Comparison of ENCODE assay signal across 8 mouse cellular contexts in the genomic region with DNA sequence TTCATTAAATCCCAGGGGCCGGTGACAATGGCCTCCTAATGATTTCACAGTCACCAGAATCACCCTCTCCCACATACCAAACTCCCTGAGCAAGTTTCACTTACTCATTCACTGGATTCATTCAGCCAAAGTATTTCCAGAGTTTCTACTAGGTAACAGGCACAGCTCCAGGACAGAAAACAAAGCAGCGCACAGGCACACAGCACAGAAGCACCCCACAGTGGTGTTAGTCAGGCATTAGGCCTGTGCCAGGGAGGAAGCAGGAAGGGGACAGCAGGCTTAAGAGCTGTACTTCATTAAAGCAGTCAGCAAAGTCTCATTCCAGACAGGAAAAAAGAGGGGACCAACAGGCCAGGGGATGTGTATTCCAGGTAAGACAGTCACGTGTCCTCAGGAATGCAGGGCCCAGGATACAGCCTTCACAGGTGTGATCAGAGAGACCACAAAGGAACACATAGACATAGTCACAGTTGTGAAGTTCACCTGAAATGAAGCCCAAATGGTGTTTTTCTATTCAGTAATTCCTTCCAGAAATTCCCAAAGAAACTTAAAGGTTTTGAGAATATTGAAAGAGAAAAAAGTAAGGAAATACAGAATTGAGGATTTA.
A peak's percentile ranks its signal among the peaks of the same experiment; 100 is the strongest.
DNase-seq lines count a peak whose midpoint lies in the region; ATAC-seq and TF ChIP-seq lines count a peak whose summit lies in the region.

No protein-coding gene starts in this region.

- 0 out of 2 replicates have a peak overlapping the region, but pooled peaks have one; percentile 46 for H3K27ac ChIP-seq in neural tube, embryonic 13.5 days (replicated peaks)
- 0 out of 2 replicates have a peak overlapping the region, but pooled peaks have one; percentile 25 for H3K27ac ChIP-seq in embryonic facial prominence, embryonic 11.5 days (replicated peaks; ENCODE audit: low read depth, low read length)
- peak overlapping the region; percentile 63 for H3K27ac ChIP-seq in heart, embryonic 12.5 days (ENCODE audit: poor library complexity, severe bottlenecking)

- H3K4me1 ChIP-seq in neural tube, embryonic 13.5 days (replicated peaks): peaks cover 33% of the 10 kb centered on the region
- no peaks in the 10 kb centered on the region; the same call in 1 of the 2 replicates for H3K4me1 ChIP-seq in embryonic facial prominence, embryonic 11.5 days (ENCODE audit: control insufficient read depth, insufficient read depth, low read length)
- H3K4me1 ChIP-seq in heart, embryonic 12.5 days (replicated peaks): peaks cover 55% of the 10 kb centered on the region
- H3K4me1 ChIP-seq in lung, adult 2 months (ENCODE audit: control insufficient read depth, insufficient read depth, low read length): peaks cover 27% of the 10 kb centered on the region

- H3K36me3 ChIP-seq in neural tube, embryonic 13.5 days: no peaks in the 10 kb centered on the region
- no peaks in the 10 kb centered on the region for H3K36me3 ChIP-seq in embryonic facial prominence, embryonic 11.5 days (replicated peaks; ENCODE audit: control insufficient read depth, insufficient read depth, low read depth, low read length)
- no peaks in the 10 kb centered on the region for H3K36me3 ChIP-seq in heart, embryonic 12.5 days

- H3K9ac ChIP-seq in neural tube, embryonic 13.5 days: peak overlapping the region; percentile 34; the same call in 1 of the 2 replicates
- no peak overlapping the region for H3K9ac ChIP-seq in embryonic facial prominence, embryonic 11.5 days (replicated peaks; ENCODE audit: low read length)
- H3K9ac ChIP-seq in heart, embryonic 12.5 days: no peak overlapping the region

- H3K4me2 ChIP-seq in neural tube, embryonic 13.5 days: no peak overlapping the region
- no peak overlapping the region for H3K4me2 ChIP-seq in embryonic facial prominence, embryonic 11.5 days (ENCODE audit: low read depth, low read length)
- H3K4me2 ChIP-seq in heart, embryonic 12.5 days: no peak overlapping the region

- WGBS in neural tube, embryonic 13.5 days: 39% methylated on average over 3 of the region's 3 CpGs
- 15% methylated on average over 3 of the region's 3 CpGs for WGBS in embryonic facial prominence, embryonic 11.5 days
- 38% methylated on average over 3 of the region's 3 CpGs for WGBS in heart, embryonic 12.5 days
- WGBS in lung, adult 2 months: 42% methylated on average over 3 of the region's 3 CpGs

- peak; percentile 74 for ATAC-seq in neural tube, embryonic 13.5 days (ENCODE audit: low read depth)
- ATAC-seq in embryonic facial prominence, embryonic 11.5 days (replicated peaks; ENCODE audit: insufficient number of reproducible peaks, low FRiP score, low TSS enrichment, low read depth): no peak
- ATAC-seq in heart, embryonic 12.5 days (ENCODE audit: insufficient number of reproducible peaks, low FRiP score): peak; percentile 70; the same call in 1 of the 2 replicates
- ATAC-seq in activated CD4-positive, CD25-positive, alpha-beta regulatory T cell, adult 4 months: no peak

- H3K9me3 ChIP-seq in neural tube, embryonic 13.5 days: no peaks in the 10 kb centered on the region
- H3K9me3 ChIP-seq in embryonic facial prominence, embryonic 11.5 days (replicated peaks; ENCODE audit: control insufficient read depth, low read length): no peaks in the 10 kb centered on the region
- no peaks in the 10 kb centered on the region for H3K9me3 ChIP-seq in heart, embryonic 12.5 days (replicated peaks)

- DNase-seq in neural tube, embryonic 10.5 days (ENCODE audit: extremely low spot score, low spot score): no peak
- no peak for DNase-seq in embryonic facial prominence, embryonic 11.5 days (ENCODE audit: low spot score)
- peak; percentile 75 for DNase-seq in kidney, postnatal 10 days
- DNase-seq in lung, adult 2 months: peak; percentile 49
- no peak for DNase-seq in spleen, postnatal 10 days (ENCODE audit: low spot score in 2 of 2)

- TF ChIP-seq CTCF in lung, adult 2 months (IDR thresholded peaks at IDR 0.05; ENCODE audit: insufficient read depth, low read length): peak; percentile 57; the same call in 1 of the 2 replicates

- H3K27me3 ChIP-seq in neural tube, embryonic 13.5 days: no peaks in the 10 kb centered on the region
- no peaks in the 10 kb centered on the region for H3K27me3 ChIP-seq in embryonic facial prominence, embryonic 11.5 days (ENCODE audit: control insufficient read depth, insufficient read depth, low read length)
- H3K27me3 ChIP-seq in heart, embryonic 12.5 days (replicated peaks): no peaks in the 10 kb centered on the region

- H3K4me3 ChIP-seq in neural tube, embryonic 13.5 days: no peak overlapping the region
- no peak overlapping the region for H3K4me3 ChIP-seq in embryonic facial prominence, embryonic 11.5 days (ENCODE audit: low read depth, low read length)
- H3K4me3 ChIP-seq in heart, embryonic 12.5 days: no peak overlapping the region
- H3K4me3 ChIP-seq in lung, adult 2 months (replicated peaks; ENCODE audit: extremely low read depth, low read depth, low read length): no peak overlapping the region

- TF ChIP-seq POLR2A in lung, adult 2 months (IDR thresholded peaks at IDR 0.05; ENCODE audit: borderline replicate concordance, extremely low read depth, low read depth, low read length): no peak

Comparison
In these comparisons a context has a peak if more than half of its experiments do, and no peak if none do; other contexts are left out.
1. ATAC-seq: peak in neural tube, embryonic 13.5 days (single experiment) and heart, embryonic 12.5 days (single experiment); none in embryonic facial prominence, embryonic 11.5 days (single experiment) and activated CD4-positive, CD25-positive, alpha-beta regulatory T cell, adult 4 months (single experiment).
2. DNase-seq: peak in kidney, postnatal 10 days (single experiment) and lung, adult 2 months (single experiment); none in neural tube, embryonic 10.5 days (single experiment), embryonic facial prominence, embryonic 11.5 days (single experiment) and spleen, postnatal 10 days (0 of 2).
3. Peak in every context shown above with its lines, with median percentiles within 50 percentile points of each other: H3K27ac ChIP-seq.